Mouse (Mus musculus): ENCODE measurements around the gene Actl10. TPM values are rescaled to one million over a fixed set of nuclear protein-coding genes. Genes with fewer than 3 reads are reported as not detected.
A peak's percentile ranks its signal among the peaks of the same experiment; 100 is the strongest.

Actl10 gene
- total and polyA plus RNA-seq, 2 experiments from 2014 or later = 0.52 TPM; not detected in 1

GRCm38 (mm10) chr2:154572996-154573395, 21.4 kb downstream of the Actl10 start:
- no peak for DNase-seq (ENCODE audit: low spot score)
- Histone ChIP-seq H3K27ac (no peak overlapping the region), H3K4me1 (ENCODE audit: insufficient read depth, low read length) (peaks cover 3% of the 10 kb centered on the region), H3K4me3 (ENCODE audit: low read length) (no peak overlapping the region), H3K9ac (replicated peaks; ENCODE audit: low read length) (no peak overlapping the region), H3K36me3 (ENCODE audit: insufficient read depth, low read length) (no peaks in the 10 kb centered on the region), H3K27me3 (ENCODE audit: insufficient read depth, low read length) (no peaks in the 10 kb centered on the region), H3K4me2 (ENCODE audit: low read depth, low read length) (no peak overlapping the region), H3K9me3 (ENCODE audit: low read length) (no peaks in the 10 kb centered on the region)
- TF ChIP-seq CTCF (IDR thresholded peaks at IDR 0.05; ENCODE audit: low read depth) = no peak
- 71% methylated on average over 3 of the region's 3 CpGs for WGBS
- no peak for ATAC-seq

GRCm38 (mm10) chr2:154574271-154574670, 22.7 kb downstream of the Actl10 start:
- 23% methylated on average over 7 of the region's 7 CpGs for WGBS
- Histone ChIP-seq H3K27ac (no peak overlapping the region), H3K4me1 (ENCODE audit: insufficient read depth, low read length) (peaks cover 3% of the 10 kb centered on the region; the same call in 1 of the 2 replicates), H3K27me3 (ENCODE audit: insufficient read depth, low read length) (no peaks in the 10 kb centered on the region), H3K4me3 (ENCODE audit: low read length) (no peak overlapping the region), H3K9me3 (ENCODE audit: low read length) (no peaks in the 10 kb centered on the region), H3K9ac (replicated peaks; ENCODE audit: low read length) (no peak overlapping the region), H3K36me3 (ENCODE audit: insufficient read depth, low read length) (no peaks in the 10 kb centered on the region), H3K4me2 (ENCODE audit: low read depth, low read length) (no peak overlapping the region)
- DNase-seq (ENCODE audit: low spot score) (peak; percentile 59), ATAC-seq (no peak)
- no peak for TF ChIP-seq CTCF (IDR thresholded peaks at IDR 0.05; ENCODE audit: low read depth)

GRCm38 (mm10) chr2:154576876-154577743, 25.5 kb downstream of the Actl10 start:
- Histone ChIP-seq H3K4me2 (ENCODE audit: low read depth, low read length) (no peak overlapping the region), H3K27me3 (ENCODE audit: insufficient read depth, low read length) (no peaks in the 10 kb centered on the region), H3K9ac (replicated peaks; ENCODE audit: low read length) (no peak overlapping the region; the same call in 1 of the 2 replicates), H3K4me3 (ENCODE audit: low read length) (no peak overlapping the region), H3K36me3 (ENCODE audit: insufficient read depth, low read length) (no peaks in the 10 kb centered on the region), H3K9me3 (ENCODE audit: low read length) (no peaks in the 10 kb centered on the region), H3K27ac (no peak overlapping the region), H3K4me1 (ENCODE audit: insufficient read depth, low read length) (peaks cover 3% of the 10 kb centered on the region; the same call in 1 of the 2 replicates)
- no peak for TF ChIP-seq CTCF (IDR thresholded peaks at IDR 0.05; ENCODE audit: low read depth)
- WGBS = 23% methylated on average over 12 of the region's 12 CpGs
- DNase-seq (ENCODE audit: low spot score) (no peak), ATAC-seq (no peak)

- DNase-seq (ENCODE audit: low spot score) (no peak), ATAC-seq (no peak)
- H3K4me1 ChIP-seq (ENCODE audit: insufficient read depth, low read length) = peaks cover 3% of the 10 kb centered on the region; the same call in 1 of the 2 replicates
- TF ChIP-seq CTCF (IDR thresholded peaks at IDR 0.05; ENCODE audit: low read depth) = no peak
- no peaks in the 10 kb centered on the region for H3K36me3 ChIP-seq (ENCODE audit: insufficient read depth, low read length)
- H3K4me3 ChIP-seq (ENCODE audit: low read length) = no peak overlapping the region
- H3K27ac ChIP-seq = no peak overlapping the region
- H3K4me2 ChIP-seq (ENCODE audit: low read depth, low read length) = no peak overlapping the region
- H3K27me3 ChIP-seq (ENCODE audit: insufficient read depth, low read length) = no peaks in the 10 kb centered on the region
- no peak overlapping the region for H3K9ac ChIP-seq (replicated peaks; ENCODE audit: low read length)
- 51% methylated on average over 6 of the region's 6 CpGs for WGBS
- H3K9me3 ChIP-seq (ENCODE audit: low read length) = no peaks in the 10 kb centered on the region
Measured at GRCm38 (mm10) chr2:154577744-154578067, 26.1 kb downstream of the Actl10 start.

GRCm38 (mm10) chr2:154580586-154580985, 29.0 kb downstream of the Actl10 start:
- 0 out of 2 replicates have a peak, but pooled peaks have one; percentile 19 for ATAC-seq
- TF ChIP-seq CTCF (IDR thresholded peaks at IDR 0.05; ENCODE audit: low read depth) = no peak
- 47% methylated on average over 8 of the region's 8 CpGs for WGBS
- Histone ChIP-seq H3K4me1 (ENCODE audit: insufficient read depth, low read length) (peaks cover 16% of the 10 kb centered on the region; the same call in 1 of the 2 replicates), H3K4me2 (ENCODE audit: low read depth, low read length) (no peak overlapping the region), H3K9ac (replicated peaks; ENCODE audit: low read length) (no peak overlapping the region), H3K27me3 (ENCODE audit: insufficient read depth, low read length) (no peaks in the 10 kb centered on the region), H3K36me3 (ENCODE audit: insufficient read depth, low read length) (no peaks in the 10 kb centered on the region), H3K27ac (0 out of 2 replicates have a peak overlapping the region, but pooled peaks have one; percentile 22), H3K4me3 (ENCODE audit: low read length) (no peak overlapping the region), H3K9me3 (ENCODE audit: low read length) (no peaks in the 10 kb centered on the region)
- DNase-seq (ENCODE audit: low spot score) = peak; percentile 41

GRCm38 (mm10) chr2:154581421-154581820, 29.8 kb downstream of the Actl10 start:
- no peak for DNase-seq (ENCODE audit: low spot score)
- Histone ChIP-seq H3K36me3 (ENCODE audit: insufficient read depth, low read length) (no peaks in the 10 kb centered on the region), H3K4me2 (ENCODE audit: low read depth, low read length) (no peak overlapping the region), H3K4me1 (ENCODE audit: insufficient read depth, low read length) (peaks cover 16% of the 10 kb centered on the region; the same call in 1 of the 2 replicates), H3K4me3 (ENCODE audit: low read length) (no peak overlapping the region), H3K9ac (replicated peaks; ENCODE audit: low read length) (no peak overlapping the region), H3K27me3 (ENCODE audit: insufficient read depth, low read length) (no peaks in the 10 kb centered on the region), H3K27ac (no peak overlapping the region), H3K9me3 (ENCODE audit: low read length) (no peaks in the 10 kb centered on the region)
- WGBS = 97% methylated on average over 1 of the region's 1 CpGs
- peak; percentile 36; the same call in 1 of the 2 replicates for TF ChIP-seq CTCF (IDR thresholded peaks at IDR 0.05; ENCODE audit: low read depth)
- ATAC-seq = no peak

Data from hindbrain, postnatal 0 days (tissue).